Mouse (Mus musculus): ENCODE results near the gene Glyr1.

- TF ChIP-seq GATA1 (IDR thresholded peaks at IDR 0.05; ENCODE audit: borderline replicate concordance, low read length) (no peak), FLI1 (IDR thresholded peaks at IDR 0.05; ENCODE audit: low read length) (no peak)
These were observed 46.8 kb upstream of the Glyr1 start for GRCm38 (mm10) chr16:5096504-5096903.

Data from megakaryocyte, embryonic 14.5 days (primary cell).